In the genomic region with DNA sequence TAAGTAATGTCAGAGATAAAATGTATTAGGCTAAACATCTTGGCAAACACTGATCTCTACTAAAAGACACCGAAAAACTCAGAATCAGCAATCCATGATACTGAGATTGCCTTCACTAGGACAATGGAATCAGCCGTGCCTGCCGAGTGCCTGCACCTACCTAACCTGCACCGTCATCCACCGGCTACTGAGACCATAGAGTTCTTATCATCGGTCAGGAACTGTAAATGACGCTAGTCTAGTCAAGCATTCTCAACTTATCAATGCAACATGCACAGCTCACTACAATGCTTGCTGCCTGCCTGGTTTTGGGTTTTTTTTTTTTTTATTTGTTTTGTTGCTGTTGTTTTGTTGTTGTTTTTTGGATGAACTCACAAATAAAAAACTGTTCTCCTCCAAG, we compare ENCODE assay signal across 15 mouse cellular contexts.
"Had no signal": no experiment of that assay in that cellular context is flagged by ENCODE, and none has a peak within 500 bp of the region (broad histone marks: within the 10 kb centered on the region; RNA-seq: fewer than 3 reads in every experiment).

No protein-coding gene starts in this region.

- H3K9me3 ChIP-seq: limb, embryonic 10.5 days; limb, embryonic 13.5 days; megakaryocyte, embryonic 14.5 days had no signal

- H3K27ac ChIP-seq: limb, embryonic 10.5 days; limb, embryonic 13.5 days; macrophage had no signal

- H3K4me1 ChIP-seq: limb, embryonic 10.5 days; limb, embryonic 13.5 days had no signal

- H3K9ac ChIP-seq: limb, embryonic 13.5 days had no signal

- H3K27me3 ChIP-seq: limb, embryonic 13.5 days; megakaryocyte, embryonic 14.5 days had no signal

- H3K4me3 ChIP-seq: limb, embryonic 10.5 days; limb, embryonic 13.5 days; megakaryocyte, embryonic 14.5 days had no signal

- ATAC-seq: intestine, embryonic 16.5 days had no signal

- H3K4me2 ChIP-seq: limb, embryonic 13.5 days; midbrain, embryonic 11.5 days had no signal

- DNase-seq: kidney, adult 18-20 months; kidney, adult 9 months; kidney, postnatal 14 days; kidney, postnatal 4 days; lung, adult 2 months; lung, postnatal 14 days; midbrain, embryonic 14.5 days; thymus, adult 18-20 months; thymus, postnatal 36 days had no signal
